In the genomic region with DNA sequence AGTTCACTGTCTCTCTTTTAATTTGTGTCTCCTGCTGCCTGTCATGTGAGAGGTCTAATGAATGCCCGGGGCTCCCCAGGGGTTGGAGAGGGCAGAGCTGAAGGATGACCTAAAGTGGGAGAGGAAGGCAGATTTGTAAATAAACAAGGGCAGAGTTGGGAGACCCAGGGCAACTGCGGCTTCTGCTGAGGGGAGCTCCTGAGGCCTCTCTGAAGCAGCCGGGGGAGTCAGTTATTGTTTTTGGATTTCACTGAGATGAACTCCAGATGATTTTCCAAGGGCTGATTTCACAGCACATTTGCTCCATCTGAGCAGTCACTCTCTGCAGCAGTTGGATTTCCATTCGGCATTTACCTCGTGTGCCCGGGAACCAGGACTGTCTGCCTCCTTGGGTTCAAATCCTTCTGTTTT, we compare ENCODE assay signal across 15 mouse cellular contexts.
DNase-seq lines count a peak whose midpoint lies in the region; ATAC-seq and TF ChIP-seq lines count a peak whose summit lies in the region.
"Had no signal": no experiment of that assay in that cellular context is flagged by ENCODE, and none has a peak within 500 bp of the region (broad histone marks: within the 10 kb centered on the region; RNA-seq: fewer than 3 reads in every experiment).

No protein-coding gene starts in this region.

- no peak for DNase-seq in heart, postnatal 36 days
- peak; percentile 21 to 45 for DNase-seq in kidney, postnatal 4 days
- peak; percentile 57 for DNase-seq in embryo, embryonic 10.5 days (ENCODE audit: low spot score)
- no peak for DNase-seq in limb, embryonic 10.5 days (ENCODE audit: low spot score)
- DNase-seq in layer of hippocampus, adult 2 months (ENCODE audit: low spot score in 2 of 2), result no peak
- DNase-seq in left cerebral cortex, postnatal 25 days (ENCODE audit: low spot score in 2 of 2), result no peak
- DNase-seq: cerebellum, adult 9-10 months; layer of hippocampus, postnatal 36 days; liver; thymus, postnatal 36 days had no signal

- H3K4me3 ChIP-seq in heart, embryonic 13.5 days, result no peak overlapping the region
- H3K4me3 ChIP-seq in kidney, embryonic 16.5 days (ENCODE audit: low read length), result no peak overlapping the region
- no peak overlapping the region for H3K4me3 ChIP-seq in limb, embryonic 10.5 days
- no peak overlapping the region for H3K4me3 ChIP-seq in layer of hippocampus, adult 2 months
- H3K4me3 ChIP-seq: megakaryocyte, embryonic 14.5 days; stomach, embryonic 15.5 days had no signal

- 30% methylated on average over 6 of the region's 6 CpGs for WGBS in heart, embryonic 13.5 days
- WGBS in kidney, embryonic 16.5 days, result 10% methylated on average over 6 of the region's 6 CpGs
- WGBS in limb, embryonic 10.5 days, result 30% methylated on average over 6 of the region's 6 CpGs

- 0 out of 2 replicates have a peak overlapping the region, but pooled peaks have one; percentile 9 for H3K27ac ChIP-seq in heart, embryonic 13.5 days (replicated peaks)
- no peak overlapping the region for H3K27ac ChIP-seq in kidney, embryonic 16.5 days (ENCODE audit: low read length)
- H3K27ac ChIP-seq in limb, embryonic 10.5 days, result peak overlapping the region; percentile 10
- no peak overlapping the region for H3K27ac ChIP-seq in layer of hippocampus, adult 2 months
- H3K27ac ChIP-seq: stomach, embryonic 15.5 days had no signal

- no peak overlapping the region for H3K4me2 ChIP-seq in heart, embryonic 13.5 days
- H3K4me2 ChIP-seq in kidney, embryonic 16.5 days (replicated peaks; ENCODE audit: low read depth, low read length), result no peak overlapping the region
- H3K4me2 ChIP-seq: stomach, embryonic 15.5 days had no signal

- no peaks in the 10 kb centered on the region for H3K27me3 ChIP-seq in heart, embryonic 13.5 days (replicated peaks)
- no peaks in the 10 kb centered on the region for H3K27me3 ChIP-seq in kidney, embryonic 16.5 days (ENCODE audit: insufficient read depth, low read length)
- H3K27me3 ChIP-seq in limb, embryonic 10.5 days (ENCODE audit: low read depth, poor library complexity, severe bottlenecking), result no peaks in the 10 kb centered on the region
- H3K27me3 ChIP-seq: stomach, embryonic 15.5 days had no signal

- intact Hi-C loops in heart, postnatal 36 days (cut with DNase I), result no loop called here
- intact Hi-C loops in left cerebral cortex, postnatal 25 days (cut with DNase I), result no loop called here

- no peaks in the 10 kb centered on the region for H3K9me3 ChIP-seq in heart, embryonic 13.5 days
- H3K9me3 ChIP-seq in kidney, embryonic 16.5 days (ENCODE audit: low read length), result 0 out of 2 replicates have a peak, but pooled peaks cover 6% of the 10 kb centered on the region
- H3K9me3 ChIP-seq in limb, embryonic 10.5 days (replicated peaks), result no peaks in the 10 kb centered on the region
- H3K9me3 ChIP-seq: stomach, embryonic 15.5 days had no signal

- no peak overlapping the region; the same call in 1 of the 2 replicates for H3K9ac ChIP-seq in heart, embryonic 13.5 days
- no peak overlapping the region for H3K9ac ChIP-seq in kidney, embryonic 16.5 days (replicated peaks; ENCODE audit: low read length)
- H3K9ac ChIP-seq: stomach, embryonic 15.5 days had no signal

- H3K4me1 ChIP-seq in heart, embryonic 13.5 days, result peaks cover 31% of the 10 kb centered on the region
- H3K4me1 ChIP-seq in kidney, embryonic 16.5 days (ENCODE audit: insufficient read depth, low read length), result peaks cover 8% of the 10 kb centered on the region
- peaks cover 35% of the 10 kb centered on the region for H3K4me1 ChIP-seq in limb, embryonic 10.5 days
- H3K4me1 ChIP-seq: stomach, embryonic 15.5 days had no signal

- no peak for ATAC-seq in heart, embryonic 13.5 days (ENCODE audit: extremely low read depth, insufficient number of reproducible peaks, low FRiP score, low TSS enrichment)
- ATAC-seq in kidney, embryonic 16.5 days (ENCODE audit: low FRiP score, low TSS enrichment), result no peak
- ATAC-seq: intestine, embryonic 16.5 days had no signal

- no peaks in the 10 kb centered on the region for H3K36me3 ChIP-seq in heart, embryonic 13.5 days
- H3K36me3 ChIP-seq in kidney, embryonic 16.5 days (ENCODE audit: insufficient read depth, low read length), result no peaks in the 10 kb centered on the region
- no peaks in the 10 kb centered on the region for H3K36me3 ChIP-seq in limb, embryonic 10.5 days
- H3K36me3 ChIP-seq: stomach, embryonic 15.5 days had no signal

- TF ChIP-seq CTCF in layer of hippocampus, adult 2 months (conservative IDR thresholded peaks at IDR 0.05), result no peak

Comparison
In these comparisons a context has a peak if more than half of its experiments do, and no peak if none do; other contexts are left out.
1. H3K27ac ChIP-seq: peak in heart, embryonic 13.5 days (single experiment) and limb, embryonic 10.5 days (single experiment); none in kidney, embryonic 16.5 days (single experiment) and layer of hippocampus, adult 2 months (single experiment).
2. DNase-seq: peak in kidney, postnatal 4 days (2 of 2) and embryo, embryonic 10.5 days (single experiment); none in heart, postnatal 36 days (0 of 2), limb, embryonic 10.5 days (single experiment), layer of hippocampus, adult 2 months (0 of 2) and left cerebral cortex, postnatal 25 days (0 of 2).